Mouse (Mus musculus) liver, embryonic 14.5 days (tissue): ENCODE data around the gene Slc6a15.

ENCODE experiments used
- CTCF ChIP-seq: IDR thresholded peaks from 2 replicates; pipeline ENCODE4 v1.5.1; 2016; ENCODE audit warnings: antibody characterized with exemption, low read depth, control low read depth
- EP300 ChIP-seq: IDR thresholded peaks from 2 replicates; pipeline ENCODE4 v1.6.1; 2016; ENCODE audit warnings: antibody characterized with exemption, low read depth

GRCm38 (mm10) chr10:103368296-103369080 is 905 bp downstream of the Slc6a15 start:
- TF ChIP-seq CTCF (no peak), EP300 (no peak)
